Mouse (Mus musculus) hindbrain, embryonic 16.5 days (tissue): Measurements from ENCODE around the gene Gm7903. TPM values are rescaled to one million over a fixed set of nuclear protein-coding genes. Genes with fewer than 3 reads are reported as not detected.
"Not testable (repeated sequence)": the region's sequence is repeated elsewhere in the genome, so short reads cannot be mapped to it uniquely, and the experiment has no call there.

Source experiments
- ATAC-seq: fragments of 200-750 bp; cut with Nextera tagmentation; 2 replicates; pipeline ENCODE4 v1.8.0; 2017; ENCODE audit warnings: moderate TSS enrichment, moderate library complexity
- H3K27ac ChIP-seq: fragments of 300-500 bp; sonication (generic); 2 replicates; pipeline ENCODE4 v1.5.1; 2014; ENCODE audit warnings: low read depth, mild to moderate bottlenecking, control low read depth, low read length, moderate library complexity
- H3K27me3 ChIP-seq: fragments of 300-500 bp; sonication (generic); replicated peaks from 2 replicates; pipeline ENCODE4 v1.6.1; 2014; ENCODE audit warnings: low read length; ENCODE audit not compliant: control insufficient read depth, insufficient read depth
- H3K36me3 ChIP-seq: fragments of 300-500 bp; sonication (generic); 2 replicates; pipeline ENCODE4 v1.6.1; 2014; ENCODE audit warnings: mild to moderate bottlenecking, low read length, moderate library complexity, mixed read lengths; ENCODE audit not compliant: control insufficient read depth, insufficient read depth
- H3K4me1 ChIP-seq: fragments of 300-500 bp; sonication (generic); 2 replicates; pipeline ENCODE4 v1.6.1; 2014; ENCODE audit warnings: low read depth, low read length; ENCODE audit not compliant: control insufficient read depth, insufficient read depth
- H3K4me2 ChIP-seq: fragments of 300-500 bp; sonication (generic); 2 replicates; pipeline ENCODE4 v1.6.1; 2014; ENCODE audit warnings: mild to moderate bottlenecking, low read length, control low read depth, moderate library complexity
- H3K4me3 ChIP-seq: fragments of 300-500 bp; sonication (generic); 2 replicates; pipeline ENCODE4 v1.5.1; 2014; ENCODE audit warnings: mild to moderate bottlenecking, low read length, control low read depth, moderate library complexity
- H3K9ac ChIP-seq: fragments of 300-500 bp; sonication (generic); 2 replicates; pipeline ENCODE4 v1.6.1; 2014; ENCODE audit warnings: low read depth, mild to moderate bottlenecking, control low read depth, low read length, moderate library complexity
- H3K9me3 ChIP-seq: fragments of 300-500 bp; sonication (generic); 2 replicates; pipeline ENCODE4 v1.6.1; 2014; ENCODE audit warnings: mild to moderate bottlenecking, low read length, moderate library complexity; ENCODE audit not compliant: control insufficient read depth
- WGBS: fragments of 180-500 bp; shearing (Covaris S2); extraction: QIAGEN DNeasy Blood & Tissue Kit; methylation state at CpG from one replicate; pipeline ENCODE4 v1.1.7; 2014; 5-methylcytosine and 5-hydroxymethylcytosine counted together
- polyA plus RNA-seq: library from polyadenylated mRNA; unstranded; fragments of >200 nt; fragmentation: Nextera tagmentation; extraction: Ambion mirVana; gene quantifications from 2 replicates; pipeline ENCODE4 v1.2.1, GENCODE M21; 2015

Gene Gm7903
- polyA plus RNA-seq = 0.06 TPM in 1 of 2 replicates, not detected in the other

DNA sequence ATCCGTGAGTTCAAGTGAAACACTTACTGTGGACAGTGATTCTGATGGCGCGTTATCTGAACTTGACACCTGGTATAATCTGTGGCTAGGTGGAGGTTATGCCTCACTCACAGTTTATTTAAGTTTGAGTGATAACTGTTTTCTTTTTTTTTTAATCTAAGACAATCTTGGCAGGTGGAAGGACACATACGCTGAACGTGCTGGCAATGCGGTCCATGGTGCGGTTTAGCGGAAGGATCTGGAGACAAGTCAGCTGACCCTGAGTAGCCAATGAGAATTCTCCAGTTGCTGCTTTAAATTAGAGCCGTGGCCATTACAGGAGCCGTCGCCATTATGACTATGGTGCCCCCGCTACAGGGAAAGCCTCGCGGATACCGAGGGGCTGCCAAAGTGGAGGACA is at the start of gene Gm7903:
Gene Gm7903 (plus strand): TSS at position 301 of the 400 bp plus-strand sequence.
- not testable (repeated sequence) for H3K36me3 ChIP-seq

DNA sequence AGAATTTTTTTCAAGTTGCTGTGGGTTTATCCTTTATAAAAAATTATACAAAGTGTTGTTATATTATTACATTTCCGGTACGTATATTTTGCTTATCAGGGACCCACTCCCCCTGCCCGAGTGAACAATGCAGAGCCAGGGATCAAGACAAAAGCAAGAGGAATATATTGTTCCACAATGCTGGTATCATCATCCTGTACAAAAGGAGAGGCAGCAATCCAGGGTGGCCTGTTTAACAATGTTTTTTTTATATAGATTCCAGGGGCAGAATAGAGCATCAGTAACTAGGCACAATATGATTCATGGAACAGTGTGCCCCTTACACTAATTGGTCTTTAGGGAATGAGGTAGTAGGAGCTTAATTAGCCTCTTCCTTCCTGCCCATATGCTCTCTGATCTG is 30.1 kb upstream of the Gm7903 start:
- not testable (repeated sequence) for H3K9me3 ChIP-seq, H3K4me1 ChIP-seq, H3K27me3 ChIP-seq, H3K4me2 ChIP-seq, H3K36me3 ChIP-seq, H3K9ac ChIP-seq, ATAC-seq, H3K27ac ChIP-seq, H3K4me3 ChIP-seq
- WGBS = no CpG with 5 or more reads among the region's 3 CpGs

More for the DNA sequence above, at the start of gene Gm7903:
- not testable (repeated sequence) for H3K9ac ChIP-seq, H3K27me3 ChIP-seq, H3K4me3 ChIP-seq, H3K4me1 ChIP-seq, H3K27ac ChIP-seq, H3K9me3 ChIP-seq, H3K4me2 ChIP-seq, ATAC-seq
- no CpG with 5 or more reads among the region's 15 CpGs for WGBS

- not testable (repeated sequence) for ATAC-seq, H3K9me3 ChIP-seq, H3K4me2 ChIP-seq, H3K27me3 ChIP-seq, H3K27ac ChIP-seq, H3K4me1 ChIP-seq, H3K4me3 ChIP-seq, H3K9ac ChIP-seq, H3K36me3 ChIP-seq
- WGBS = 42% methylated on average over 3 of the region's 7 CpGs
These were observed 12.4 kb upstream of the Gm7903 start for GRCm38 (mm10) chrX:135421203-135421602.

- not testable (repeated sequence) for H3K27me3 ChIP-seq, H3K4me2 ChIP-seq, H3K9ac ChIP-seq, ATAC-seq, H3K4me1 ChIP-seq, H3K27ac ChIP-seq, H3K4me3 ChIP-seq, H3K9me3 ChIP-seq, H3K36me3 ChIP-seq
These were observed 11.8 kb upstream of the Gm7903 start for GRCm38 (mm10) chrX:135421824-135422223.

DNA sequence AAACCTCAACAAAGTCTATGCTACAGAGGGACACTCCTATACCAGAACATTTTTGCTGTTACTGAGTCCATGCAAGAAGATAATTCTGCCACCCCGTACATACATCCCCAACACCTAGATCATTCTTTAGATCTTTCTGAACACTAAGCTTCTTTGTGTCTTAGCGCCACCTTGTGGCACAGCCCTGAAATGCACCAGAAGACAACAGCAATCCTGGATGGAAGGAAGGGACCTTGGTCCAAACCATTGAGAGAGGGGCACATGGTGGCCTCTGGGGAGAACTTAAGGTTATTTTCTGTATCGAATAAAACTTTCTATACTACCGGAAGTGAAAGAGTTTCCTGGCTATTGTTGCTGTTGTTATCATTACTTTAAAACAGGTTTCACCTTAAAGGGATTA is 11.2 kb upstream of the Gm7903 start:
- not testable (repeated sequence) for H3K27ac ChIP-seq, H3K27me3 ChIP-seq, H3K4me2 ChIP-seq, H3K9ac ChIP-seq, H3K36me3 ChIP-seq, H3K9me3 ChIP-seq, H3K4me1 ChIP-seq, H3K4me3 ChIP-seq, ATAC-seq
- WGBS = no CpG with 5 or more reads among the region's 4 CpGs

DNA sequence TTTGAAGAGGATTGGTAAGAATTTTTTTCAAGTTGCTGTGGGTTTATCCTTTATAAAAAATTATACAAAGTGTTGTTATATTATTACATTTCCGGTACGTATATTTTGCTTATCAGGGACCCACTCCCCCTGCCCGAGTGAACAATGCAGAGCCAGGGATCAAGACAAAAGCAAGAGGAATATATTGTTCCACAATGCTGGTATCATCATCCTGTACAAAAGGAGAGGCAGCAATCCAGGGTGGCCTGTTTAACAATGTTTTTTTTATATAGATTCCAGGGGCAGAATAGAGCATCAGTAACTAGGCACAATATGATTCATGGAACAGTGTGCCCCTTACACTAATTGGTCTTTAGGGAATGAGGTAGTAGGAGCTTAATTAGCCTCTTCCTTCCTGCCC is 30.5 kb downstream of the Gm7903 start:
- WGBS = no CpG with 5 or more reads among the region's 3 CpGs
- H3K4me3 ChIP-seq, ATAC-seq, H3K4me2 ChIP-seq, H3K9ac ChIP-seq, H3K27ac ChIP-seq, H3K9me3 ChIP-seq, H3K36me3 ChIP-seq, H3K27me3 ChIP-seq, H3K4me1 ChIP-seq: not testable (repeated sequence)

GRCm38 (mm10) chrX:135481902-135482301 is 48.3 kb downstream of the Gm7903 start:
- not testable (repeated sequence) for H3K36me3 ChIP-seq, H3K4me2 ChIP-seq, H3K4me1 ChIP-seq, H3K9ac ChIP-seq, ATAC-seq, H3K27ac ChIP-seq, H3K4me3 ChIP-seq, H3K9me3 ChIP-seq, H3K27me3 ChIP-seq
- WGBS = no CpG with 5 or more reads among the region's 6 CpGs

DNA sequence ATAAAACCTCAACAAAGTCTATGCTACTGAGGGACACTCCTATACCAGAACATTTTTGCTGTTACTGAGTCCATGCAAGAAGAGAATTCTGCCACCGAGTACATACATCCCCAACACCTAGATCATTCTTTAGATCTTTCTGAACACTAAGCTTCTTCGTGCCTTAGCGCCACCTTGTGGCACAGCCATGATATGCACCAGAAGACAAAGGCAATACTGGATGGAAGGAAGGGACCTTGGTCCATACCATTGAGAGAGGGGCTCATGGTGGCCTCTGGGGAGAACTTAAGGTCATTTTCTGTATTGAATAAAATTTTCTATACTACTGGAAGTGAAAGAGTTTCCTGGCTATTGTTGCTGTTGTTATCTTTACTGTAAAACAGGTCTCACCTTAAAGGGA is 49.5 kb downstream of the Gm7903 start:
- not testable (repeated sequence) for H3K27me3 ChIP-seq, ATAC-seq, H3K9ac ChIP-seq, H3K4me2 ChIP-seq, H3K4me1 ChIP-seq, H3K9me3 ChIP-seq, H3K4me3 ChIP-seq, H3K36me3 ChIP-seq, H3K27ac ChIP-seq
- WGBS = no CpG with 5 or more reads among the region's 3 CpGs
